In the genomic region with DNA sequence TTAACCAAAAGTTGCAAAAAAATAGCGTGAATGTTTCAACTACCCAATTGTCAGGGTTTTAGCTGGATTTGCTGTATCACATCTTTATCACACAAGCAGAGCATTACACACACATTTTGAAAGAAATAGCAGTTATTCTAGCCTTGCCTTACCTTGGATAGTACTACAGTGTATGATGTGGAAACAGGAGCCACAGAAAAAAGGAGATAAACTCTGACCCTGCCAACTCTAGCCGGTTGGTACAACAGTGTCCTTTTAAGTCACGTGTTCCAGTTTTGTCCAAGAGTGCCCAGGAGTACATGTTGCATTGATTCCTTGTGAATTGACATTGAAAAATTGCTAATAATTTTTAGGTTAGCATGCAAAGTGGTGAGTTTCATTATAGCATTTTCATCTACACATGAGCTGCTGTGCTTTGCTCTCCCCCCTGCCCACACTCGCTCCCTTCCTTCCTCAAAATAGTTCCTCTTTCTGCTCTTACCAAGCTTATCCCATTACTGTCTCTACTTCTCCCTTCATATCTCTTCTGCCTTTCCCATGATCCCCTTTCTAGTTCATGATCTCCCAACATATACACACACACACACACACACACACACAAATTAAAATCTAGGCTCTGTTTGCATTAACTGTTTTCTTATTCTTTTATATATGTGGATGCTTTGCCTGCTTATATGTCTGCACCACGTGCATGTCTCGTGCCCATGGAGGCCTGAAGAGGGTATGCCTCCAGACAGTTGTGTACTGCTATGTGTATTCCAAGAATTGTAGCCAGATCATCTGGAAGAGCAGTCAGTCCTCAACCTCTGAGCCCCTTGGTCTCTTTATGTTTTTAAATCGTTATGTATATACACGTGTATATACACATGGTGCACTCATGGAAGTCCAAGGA, we compare ENCODE assay signal across 1 mouse cellular context.
TF ChIP-seq lines count a peak whose summit lies in the region.

No protein-coding gene starts in this region.

TF ChIP-seq in MEL, 35 proteins besides CTCF, POLR2A, EP300 and RAD21 (continued from another document):
- TF ChIP-seq USF1 (IDR thresholded peaks at IDR 0.05; ENCODE audit: low read depth, low read length), result 0 out of 2 replicates have a peak, but pooled peaks have one; percentile 30
- no peak for TF ChIP-seq MAFK (IDR thresholded peaks at IDR 0.05; ENCODE audit: borderline replicate concordance, low read depth, low read length)
- TF ChIP-seq ZMIZ1 (IDR thresholded peaks at IDR 0.05; ENCODE audit: low read depth, low read length), result no peak
- no peak for TF ChIP-seq POLR2AphosphoS2 (IDR thresholded peaks at IDR 0.05; ENCODE audit: low read length)
- no peak for TF ChIP-seq JUND (IDR thresholded peaks at IDR 0.05; ENCODE audit: low read depth, low read length)
- no peak for TF ChIP-seq BHLHE40 (IDR thresholded peaks at IDR 0.05; ENCODE audit: borderline replicate concordance, low read depth, low read length)
- TF ChIP-seq TBP (IDR thresholded peaks at IDR 0.05; ENCODE audit: low read depth, low read length), result peak; percentile 58; the same call in 1 of the 2 replicates
- 0 out of 2 replicates have a peak, but pooled peaks have one; percentile 42 for TF ChIP-seq GATA1 (IDR thresholded peaks at IDR 0.05; ENCODE audit: low read depth, low read length)
